Mouse (Mus musculus) ES-E14 (cell line): ENCODE data around the gene Lfng.
A peak's percentile ranks its signal among the peaks of the same experiment; 100 is the strongest.

ENCODE experiments used
- HCFC1 ChIP-seq: IDR thresholded peaks from 2 replicates; pipeline ENCODE4 v1.6.1; 2012; ENCODE audit warnings: low read length, inconsistent platforms, borderline replicate concordance; ENCODE audit not compliant: insufficient read depth
- MAFK ChIP-seq: IDR thresholded peaks from 2 replicates; pipeline ENCODE4 v1.6.1; 2014; ENCODE audit warnings: mild to moderate bottlenecking, low read depth, low read length, inconsistent platforms; ENCODE audit not compliant: insufficient read depth
- ZNF384 ChIP-seq: IDR thresholded peaks from 2 replicates; pipeline ENCODE4 v1.6.1; 2012; ENCODE audit warnings: low read depth, low read length, inconsistent platforms

- TF ChIP-seq ZNF384, result peak; percentile 40; the same call in 1 of the 2 replicates
- no peak for TF ChIP-seq MAFK
- TF ChIP-seq HCFC1, result no peak
These were observed 38.7 kb upstream of the Lfng start for GRCm38 (mm10) chr5:140568321-140568970.
